Mouse (Mus musculus): ENCODE results near the gene Lsg1. TPM values are rescaled to one million over a fixed set of nuclear protein-coding genes. Genes with fewer than 3 reads are reported as not detected.

Gene Lsg1
- 34.8 and 36.2 TPM in 2 replicates for polyA plus RNA-seq (2015; fragmentation: Nextera tagmentation; extraction: Ambion mirVana)

GRCm38 (mm10) chr16:30587494-30588327 is at the start of gene Lsg1:
Gene Lsg1 (minus strand): TSS chr16:30587592.
- Histone ChIP-seq H3K9ac (peak within 1 kb of the TSS; percentile 67), H3K4me3 (peak within 1 kb of the TSS; percentile 70), H3K4me1 (replicated peaks) (peaks cover 10% of the 10 kb centered on the region), H3K27ac (peak within 1 kb of the TSS; percentile 64), H3K27me3 (no peaks in the 10 kb centered on the region), H3K36me3 (peaks cover 21% of the 10 kb centered on the region), H3K4me2 (peak within 1 kb of the TSS; percentile 80), H3K9me3 (replicated peaks) (no peaks in the 10 kb centered on the region)
- 3% methylated on average over 35 of the region's 35 CpGs for WGBS
- peak; percentile 91 for ATAC-seq (replicated peaks; ENCODE audit: insufficient number of reproducible peaks, insufficient read depth, low FRiP score, low read depth)

GRCm38 (mm10) chr16:30633906-30634746 is 46.7 kb upstream of the Lsg1 start:
- ATAC-seq (replicated peaks; ENCODE audit: insufficient number of reproducible peaks, insufficient read depth, low FRiP score, low read depth) = no peak
- 62% methylated on average over 8 of the region's 8 CpGs for WGBS
- no peaks in the 10 kb centered on the region for H3K4me1 ChIP-seq (replicated peaks)
- H3K9ac ChIP-seq = no peak overlapping the region
- no peaks in the 10 kb centered on the region for H3K9me3 ChIP-seq (replicated peaks)
- no peaks in the 10 kb centered on the region for H3K36me3 ChIP-seq
- H3K4me3 ChIP-seq = no peak overlapping the region
- H3K4me2 ChIP-seq = no peak overlapping the region
- H3K27ac ChIP-seq = no peak overlapping the region
- H3K27me3 ChIP-seq = no peaks in the 10 kb centered on the region

- Histone ChIP-seq H3K4me3 (no peak overlapping the region), H3K9me3 (replicated peaks) (no peaks in the 10 kb centered on the region), H3K4me1 (replicated peaks) (peaks cover 7% of the 10 kb centered on the region), H3K27me3 (no peaks in the 10 kb centered on the region), H3K27ac (no peak overlapping the region), H3K9ac (no peak overlapping the region), H3K4me2 (no peak overlapping the region), H3K36me3 (no peaks in the 10 kb centered on the region)
- WGBS = 88% methylated on average over 5 of the region's 5 CpGs
- no peak for ATAC-seq (replicated peaks; ENCODE audit: insufficient number of reproducible peaks, insufficient read depth, low FRiP score, low read depth)
Measured at GRCm38 (mm10) chr16:30629509-30629908, 42.1 kb upstream of the Lsg1 start.

- Histone ChIP-seq H3K27ac (no peak overlapping the region), H3K4me1 (replicated peaks) (peaks cover 7% of the 10 kb centered on the region), H3K27me3 (no peaks in the 10 kb centered on the region), H3K36me3 (no peaks in the 10 kb centered on the region), H3K9ac (no peak overlapping the region), H3K9me3 (replicated peaks) (no peaks in the 10 kb centered on the region), H3K4me2 (no peak overlapping the region), H3K4me3 (no peak overlapping the region)
- WGBS = 63% methylated on average over 6 of the region's 6 CpGs
- no peak for ATAC-seq (replicated peaks; ENCODE audit: insufficient number of reproducible peaks, insufficient read depth, low FRiP score, low read depth)
Measured at GRCm38 (mm10) chr16:30628401-30628800, 41.0 kb upstream of the Lsg1 start.

- Histone ChIP-seq H3K4me3 (no peak overlapping the region), H3K4me1 (replicated peaks) (peaks cover 7% of the 10 kb centered on the region), H3K27ac (peak overlapping the region; percentile 42), H3K27me3 (no peaks in the 10 kb centered on the region), H3K9ac (no peak overlapping the region), H3K36me3 (no peaks in the 10 kb centered on the region), H3K9me3 (replicated peaks) (no peaks in the 10 kb centered on the region), H3K4me2 (no peak overlapping the region)
- 0 out of 2 replicates have a peak, but pooled peaks have one; percentile 27 for ATAC-seq (replicated peaks; ENCODE audit: insufficient number of reproducible peaks, insufficient read depth, low FRiP score, low read depth)
- WGBS = 54% methylated on average over 11 of the region's 11 CpGs
Measured at GRCm38 (mm10) chr16:30627586-30628337, 40.4 kb upstream of the Lsg1 start.

GRCm38 (mm10) chr16:30624640-30625039 is 37.2 kb upstream of the Lsg1 start:
- no peaks in the 10 kb centered on the region for H3K36me3 ChIP-seq
- peaks cover 7% of the 10 kb centered on the region for H3K4me1 ChIP-seq (replicated peaks)
- no peak overlapping the region for H3K4me3 ChIP-seq
- H3K9ac ChIP-seq = no peak overlapping the region
- 70% methylated on average over 2 of the region's 2 CpGs for WGBS
- no peak overlapping the region for H3K4me2 ChIP-seq
- no peaks in the 10 kb centered on the region for H3K27me3 ChIP-seq
- no peak overlapping the region for H3K27ac ChIP-seq
- no peaks in the 10 kb centered on the region for H3K9me3 ChIP-seq (replicated peaks)
- no peak for ATAC-seq (replicated peaks; ENCODE audit: insufficient number of reproducible peaks, insufficient read depth, low FRiP score, low read depth)

- peaks cover 7% of the 10 kb centered on the region for H3K4me1 ChIP-seq (replicated peaks)
- 69% methylated on average over 7 of the region's 7 CpGs for WGBS
- no peak overlapping the region for H3K27ac ChIP-seq
- H3K9ac ChIP-seq = no peak overlapping the region
- H3K4me3 ChIP-seq = no peak overlapping the region
- no peaks in the 10 kb centered on the region for H3K9me3 ChIP-seq (replicated peaks)
- H3K4me2 ChIP-seq = no peak overlapping the region
- H3K27me3 ChIP-seq = no peaks in the 10 kb centered on the region
- ATAC-seq (replicated peaks; ENCODE audit: insufficient number of reproducible peaks, insufficient read depth, low FRiP score, low read depth) = no peak
- H3K36me3 ChIP-seq = no peaks in the 10 kb centered on the region
Measured at GRCm38 (mm10) chr16:30623645-30624044, 36.3 kb upstream of the Lsg1 start.

- H3K36me3 ChIP-seq = no peaks in the 10 kb centered on the region
- H3K27me3 ChIP-seq = no peaks in the 10 kb centered on the region
- H3K9ac ChIP-seq = no peak overlapping the region
- ATAC-seq (replicated peaks; ENCODE audit: insufficient number of reproducible peaks, insufficient read depth, low FRiP score, low read depth) = no peak
- no peak overlapping the region for H3K27ac ChIP-seq
- H3K9me3 ChIP-seq (replicated peaks) = no peaks in the 10 kb centered on the region
- 75% methylated on average over 3 of the region's 3 CpGs for WGBS
- H3K4me3 ChIP-seq = no peak overlapping the region
- no peaks in the 10 kb centered on the region for H3K4me1 ChIP-seq (replicated peaks)
- no peak overlapping the region for H3K4me2 ChIP-seq
Measured at GRCm38 (mm10) chr16:30616281-30616680, 28.9 kb upstream of the Lsg1 start.

- no peaks in the 10 kb centered on the region for H3K9me3 ChIP-seq (replicated peaks)
- 59% methylated on average over 6 of the region's 6 CpGs for WGBS
- H3K9ac ChIP-seq = no peak overlapping the region
- H3K27me3 ChIP-seq = no peaks in the 10 kb centered on the region
- no peaks in the 10 kb centered on the region for H3K36me3 ChIP-seq
- H3K4me1 ChIP-seq (replicated peaks) = no peaks in the 10 kb centered on the region
- H3K27ac ChIP-seq = no peak overlapping the region
- no peak for ATAC-seq (replicated peaks; ENCODE audit: insufficient number of reproducible peaks, insufficient read depth, low FRiP score, low read depth)
- no peak overlapping the region for H3K4me2 ChIP-seq
- H3K4me3 ChIP-seq = no peak overlapping the region
Measured at GRCm38 (mm10) chr16:30614705-30615317, 27.4 kb upstream of the Lsg1 start.

- WGBS = 40% methylated on average over 5 of the region's 5 CpGs
- no peaks in the 10 kb centered on the region for H3K4me1 ChIP-seq (replicated peaks)
- ATAC-seq (replicated peaks; ENCODE audit: insufficient number of reproducible peaks, insufficient read depth, low FRiP score, low read depth) = no peak
- H3K27me3 ChIP-seq = no peaks in the 10 kb centered on the region
- no peak overlapping the region for H3K4me3 ChIP-seq
- no peak overlapping the region for H3K27ac ChIP-seq
- H3K9me3 ChIP-seq (replicated peaks) = no peaks in the 10 kb centered on the region
- H3K36me3 ChIP-seq = no peaks in the 10 kb centered on the region
- H3K9ac ChIP-seq = no peak overlapping the region
- H3K4me2 ChIP-seq = no peak overlapping the region
Measured at GRCm38 (mm10) chr16:30614122-30614521, 26.7 kb upstream of the Lsg1 start.

- H3K27ac ChIP-seq = no peak overlapping the region
- no peak overlapping the region for H3K9ac ChIP-seq
- H3K27me3 ChIP-seq = no peaks in the 10 kb centered on the region
- no peak for ATAC-seq (replicated peaks; ENCODE audit: insufficient number of reproducible peaks, insufficient read depth, low FRiP score, low read depth)
- H3K9me3 ChIP-seq (replicated peaks) = no peaks in the 10 kb centered on the region
- H3K4me1 ChIP-seq (replicated peaks) = no peaks in the 10 kb centered on the region
- no peaks in the 10 kb centered on the region for H3K36me3 ChIP-seq
- H3K4me2 ChIP-seq = no peak overlapping the region
- WGBS = 82% methylated on average over 7 of the region's 7 CpGs
- H3K4me3 ChIP-seq = no peak overlapping the region
Measured at GRCm38 (mm10) chr16:30613122-30613521, 25.7 kb upstream of the Lsg1 start.

All from heart, embryonic 15.5 days (tissue).